In the genomic region with DNA sequence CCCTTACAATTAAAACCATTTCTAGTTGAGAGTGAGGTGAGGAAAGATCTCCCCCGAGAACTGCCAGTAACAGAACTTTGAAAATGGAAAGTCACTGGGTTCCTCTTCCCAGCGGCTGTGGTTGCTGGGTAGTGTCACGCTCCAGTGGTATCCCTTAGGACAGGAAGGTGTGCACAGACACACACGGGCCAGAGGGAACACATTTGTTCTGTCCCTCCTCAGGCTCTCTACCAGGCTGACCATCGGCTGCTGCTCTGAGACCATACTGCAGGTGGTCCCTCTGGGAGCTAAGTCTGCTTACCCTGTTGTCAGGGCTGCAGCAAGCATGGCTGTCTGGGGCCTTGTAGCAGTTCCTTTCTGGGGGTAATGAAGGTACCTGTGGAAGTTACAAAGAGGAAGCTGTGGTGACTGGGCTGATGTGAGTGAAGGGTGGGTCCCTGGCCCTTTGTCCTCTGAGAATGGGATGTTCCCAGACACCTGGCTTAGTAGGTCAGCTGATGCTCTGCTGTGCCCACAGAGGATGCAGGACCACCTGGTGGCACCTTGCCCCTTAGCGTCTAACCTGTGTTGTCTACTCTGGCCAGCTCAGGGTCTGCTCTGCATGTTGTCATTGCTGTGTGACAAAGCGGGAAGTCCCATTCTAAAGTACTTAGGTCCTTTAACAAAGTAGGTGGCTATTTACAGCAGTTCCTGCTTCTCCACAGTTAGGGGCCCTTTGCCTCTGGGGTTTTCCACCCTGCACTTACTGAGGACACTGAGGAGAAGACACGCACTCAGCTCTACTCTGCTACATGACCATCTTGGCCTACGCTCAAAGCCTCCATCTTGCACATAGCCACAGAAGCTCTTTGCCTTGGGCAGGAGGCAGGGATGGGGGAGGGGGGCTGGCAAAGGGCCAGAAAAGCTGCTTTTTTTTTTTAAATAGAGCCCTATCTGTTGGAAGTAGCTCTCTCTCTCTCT, we compare ENCODE assay signal across 8 mouse cellular contexts.
DNase-seq lines count a peak whose midpoint lies in the region; ATAC-seq and TF ChIP-seq lines count a peak whose summit lies in the region.
"Had no signal": no experiment of that assay in that cellular context is flagged by ENCODE, and none has a peak within 500 bp of the region (broad histone marks: within the 10 kb centered on the region; RNA-seq: fewer than 3 reads in every experiment).

No protein-coding gene starts in this region.

- H3K9me3 ChIP-seq in kidney, embryonic 16.5 days (ENCODE audit: low read length) = no peaks in the 10 kb centered on the region

- peaks cover 11% of the 10 kb centered on the region; the same call in 1 of the 2 replicates for H3K4me1 ChIP-seq in kidney, embryonic 16.5 days (ENCODE audit: insufficient read depth, low read length)

- intact Hi-C loops in left cerebral cortex, adult 2 months (cut with DNase I) = no loop called here

- DNase-seq in kidney, adult 9 months = no peak
- DNase-seq in naive thymus-derived CD4-positive, alpha-beta T cell, adult 2 months (ENCODE audit: low read depth) = peak; percentile 61
- no peak for DNase-seq in right cerebral cortex, postnatal 10 days (ENCODE audit: low spot score in 2 of 2)
- DNase-seq in left cerebral cortex, adult 2 months (ENCODE audit: extremely low spot score in 1 of 2, low spot score in 2 of 2) = no peak
- DNase-seq: gastrocnemius, postnatal 36 days had no signal

- TF ChIP-seq CTCF in left cerebral cortex, adult 2 months (IDR thresholded peaks at IDR 0.05) = no peak

- no peak overlapping the region for H3K4me3 ChIP-seq in kidney, embryonic 16.5 days (ENCODE audit: low read length)
- no peak overlapping the region for H3K4me3 ChIP-seq in left cerebral cortex, adult 2 months

- H3K9ac ChIP-seq in kidney, embryonic 16.5 days (replicated peaks; ENCODE audit: low read length) = no peak overlapping the region

- H3K27me3 ChIP-seq in kidney, embryonic 16.5 days (ENCODE audit: insufficient read depth, low read length) = no peaks in the 10 kb centered on the region

- no peak overlapping the region for H3K4me2 ChIP-seq in kidney, embryonic 16.5 days (replicated peaks; ENCODE audit: low read depth, low read length)

- ATAC-seq in kidney, embryonic 16.5 days (ENCODE audit: low FRiP score, low TSS enrichment) = peak; percentile 73; the same call in 1 of the 2 replicates
- ATAC-seq in CD4-positive, CD25-positive, alpha-beta regulatory T cell, adult 4 months = peak; percentile 56
- ATAC-seq in activated CD4-positive, CD25-positive, alpha-beta regulatory T cell, adult 4 months = peak; percentile 65

- WGBS in kidney, embryonic 16.5 days = 75% methylated on average over 9 of the region's 9 CpGs

- no peaks in the 10 kb centered on the region for H3K36me3 ChIP-seq in kidney, embryonic 16.5 days (ENCODE audit: insufficient read depth, low read length)

- H3K27ac ChIP-seq in kidney, embryonic 16.5 days (ENCODE audit: low read length) = no peak overlapping the region
- H3K27ac ChIP-seq in left cerebral cortex, adult 2 months = no peak overlapping the region
